Mouse (Mus musculus) intestine, embryonic 16.5 days (tissue): ENCODE measurements at regions not wholly inside any gene's neighbourhood (a gene's known extent, or its start where the extent isn't known, plus 50 kb on each side); places are given as distances from the start of the nearest gene placed in this dataset.

Source experiments
- ATAC-seq: fragments of 200-750 bp; cut with Nextera tagmentation; 2 replicates; pipeline ENCODE4 v1.8.0; 2017; ENCODE audit warnings: moderate TSS enrichment, moderate library complexity
- H3K27ac ChIP-seq: fragments of 300-500 bp; sonication (generic); 2 replicates; pipeline ENCODE4 v1.5.1; 2014; ENCODE audit warnings: mild to moderate bottlenecking, low read length
- H3K27me3 ChIP-seq: fragments of 300-500 bp; sonication (generic); replicated peaks from 2 replicates; pipeline ENCODE4 v1.6.1; 2014; ENCODE audit warnings: low read length, control low read depth, mixed read lengths; ENCODE audit not compliant: control insufficient read depth, insufficient read depth
- H3K36me3 ChIP-seq: fragments of 300-500 bp; sonication (generic); 2 replicates; pipeline ENCODE4 v1.6.1; 2014; ENCODE audit warnings: low read length, control low read depth; ENCODE audit not compliant: control insufficient read depth, insufficient read depth
- H3K4me1 ChIP-seq: fragments of 300-500 bp; sonication (generic); 2 replicates; pipeline ENCODE4 v1.6.1; 2014; ENCODE audit warnings: low read length, control low read depth, mixed read lengths; ENCODE audit not compliant: control insufficient read depth, insufficient read depth
- H3K4me2 ChIP-seq: fragments of 300-500 bp; sonication (generic); 2 replicates; pipeline ENCODE4 v1.6.1; 2014; ENCODE audit warnings: low read depth, low read length, control low read depth
- H3K4me3 ChIP-seq: fragments of 300-500 bp; sonication (generic); 2 replicates; pipeline ENCODE4 v1.5.1; 2014; ENCODE audit warnings: mild to moderate bottlenecking, low read length
- H3K9ac ChIP-seq: fragments of 300-500 bp; sonication (generic); 2 replicates; pipeline ENCODE4 v1.6.1; 2014; ENCODE audit warnings: low read depth, low read length
- H3K9me3 ChIP-seq: fragments of 300-500 bp; sonication (generic); 2 replicates; pipeline ENCODE4 v1.6.1; 2016; ENCODE audit warnings: low read length, control low read depth; ENCODE audit not compliant: control insufficient read depth
- WGBS: fragments of 180-500 bp; shearing (Covaris S2); extraction: QIAGEN DNeasy Blood & Tissue Kit; methylation state at CpG from one replicate; pipeline ENCODE4 v1.1.7; 2014; 5-methylcytosine and 5-hydroxymethylcytosine counted together

GRCm38 (mm10) chr7:78079708-78080107 lies 658.1 kb downstream of the Ntrk3 start:
- H3K36me3 ChIP-seq = no peaks in the 10 kb centered on the region
- no peak for ATAC-seq
- H3K4me2 ChIP-seq = no peak overlapping the region
- no peaks in the 10 kb centered on the region for H3K27me3 ChIP-seq
- H3K4me1 ChIP-seq = no peaks in the 10 kb centered on the region
- H3K4me3 ChIP-seq = no peak overlapping the region
- no peak overlapping the region for H3K27ac ChIP-seq
- WGBS = 44% methylated on average over 1 of the region's 1 CpGs
- H3K9ac ChIP-seq = no peak overlapping the region
- H3K9me3 ChIP-seq = no peaks in the 10 kb centered on the region

- Histone ChIP-seq H3K27me3 (no peaks in the 10 kb centered on the region), H3K4me1 (no peaks in the 10 kb centered on the region), H3K9ac (no peak overlapping the region), H3K4me2 (no peak overlapping the region), H3K36me3 (no peaks in the 10 kb centered on the region), H3K9me3 (no peaks in the 10 kb centered on the region), H3K4me3 (no peak overlapping the region), H3K27ac (no peak overlapping the region)
- 85% methylated on average over 7 of the region's 7 CpGs for WGBS
- no peak for ATAC-seq
Measured at GRCm38 (mm10) chr7:78071131-78071530, 666.7 kb downstream of the Ntrk3 start.

- no peak overlapping the region for H3K27ac ChIP-seq
- WGBS = 66% methylated on average over 1 of the region's 1 CpGs
Measured at GRCm38 (mm10) chr7:78061631-78062030, 676.2 kb downstream of the Ntrk3 start.

GRCm38 (mm10) chr7:78049606-78050005 lies 688.2 kb downstream of the Ntrk3 start:
- Histone ChIP-seq H3K4me3 (no peak overlapping the region), H3K4me2 (no peak overlapping the region), H3K9ac (no peak overlapping the region), H3K36me3 (no peaks in the 10 kb centered on the region), H3K9me3 (no peaks in the 10 kb centered on the region), H3K4me1 (no peaks in the 10 kb centered on the region), H3K27ac (no peak overlapping the region), H3K27me3 (no peaks in the 10 kb centered on the region)
- ATAC-seq = no peak
- WGBS = 60% methylated on average over 3 of the region's 3 CpGs

More at GRCm38 (mm10) chr7:78061631-78062030, 676.2 kb downstream of the Ntrk3 start:
- H3K4me1 ChIP-seq = no peaks in the 10 kb centered on the region
- H3K36me3 ChIP-seq = no peaks in the 10 kb centered on the region
- no peaks in the 10 kb centered on the region for H3K9me3 ChIP-seq
- H3K27me3 ChIP-seq = no peaks in the 10 kb centered on the region
- no peak overlapping the region for H3K4me2 ChIP-seq
- no peak overlapping the region for H3K4me3 ChIP-seq
- ATAC-seq = no peak
- H3K9ac ChIP-seq = no peak overlapping the region

GRCm38 (mm10) chr7:78045456-78045855 lies 692.4 kb downstream of the Ntrk3 start:
- Histone ChIP-seq H3K27ac (no peak overlapping the region), H3K4me2 (no peak overlapping the region), H3K9ac (no peak overlapping the region), H3K36me3 (no peaks in the 10 kb centered on the region), H3K4me1 (no peaks in the 10 kb centered on the region), H3K27me3 (no peaks in the 10 kb centered on the region), H3K4me3 (no peak overlapping the region), H3K9me3 (no peaks in the 10 kb centered on the region)
- ATAC-seq = no peak
- 53% methylated on average over 5 of the region's 5 CpGs for WGBS

- ATAC-seq = no peak
- no peaks in the 10 kb centered on the region for H3K9me3 ChIP-seq
- no peak overlapping the region for H3K4me3 ChIP-seq
- no peaks in the 10 kb centered on the region for H3K27me3 ChIP-seq
- H3K4me2 ChIP-seq = no peak overlapping the region
- no peak overlapping the region for H3K27ac ChIP-seq
- no peak overlapping the region for H3K9ac ChIP-seq
- H3K4me1 ChIP-seq = no peaks in the 10 kb centered on the region
- WGBS = 52% methylated on average over 2 of the region's 2 CpGs
- no peaks in the 10 kb centered on the region for H3K36me3 ChIP-seq
Measured at GRCm38 (mm10) chr7:78031032-78031431, 706.8 kb downstream of the Ntrk3 start.

GRCm38 (mm10) chr7:78026992-78027615 lies 710.7 kb downstream of the Ntrk3 start:
- H3K9ac ChIP-seq = no peak overlapping the region
- no peak overlapping the region for H3K4me3 ChIP-seq
- no peaks in the 10 kb centered on the region for H3K9me3 ChIP-seq
- ATAC-seq = no peak
- 61% methylated on average over 4 of the region's 4 CpGs for WGBS
- no peaks in the 10 kb centered on the region for H3K27me3 ChIP-seq
- H3K4me1 ChIP-seq = no peaks in the 10 kb centered on the region
- H3K4me2 ChIP-seq = no peak overlapping the region
- H3K27ac ChIP-seq = no peak overlapping the region
- H3K36me3 ChIP-seq = no peaks in the 10 kb centered on the region

GRCm38 (mm10) chr7:78023591-78023990 lies 714.2 kb downstream of the Ntrk3 start:
- H3K9me3 ChIP-seq = no peaks in the 10 kb centered on the region
- H3K9ac ChIP-seq = no peak overlapping the region
- no peak for ATAC-seq
- 93% methylated on average over 1 of the region's 1 CpGs for whole genome bisulfite sequencing
- no peaks in the 10 kb centered on the region for H3K27me3 ChIP-seq
- H3K4me1 ChIP-seq = no peaks in the 10 kb centered on the region
- no peaks in the 10 kb centered on the region for H3K36me3 ChIP-seq
- no peak overlapping the region for H3K4me2 ChIP-seq
- H3K27ac ChIP-seq = no peak overlapping the region
- no peak overlapping the region for H3K4me3 ChIP-seq

- no peak for ATAC-seq
- H3K4me2 ChIP-seq = no peak overlapping the region
- H3K4me3 ChIP-seq = no peak overlapping the region
- H3K9me3 ChIP-seq = no peaks in the 10 kb centered on the region
- H3K27me3 ChIP-seq = no peaks in the 10 kb centered on the region
- no peak overlapping the region for H3K9ac ChIP-seq
- H3K36me3 ChIP-seq = no peaks in the 10 kb centered on the region
- WGBS = 70% methylated on average over 3 of the region's 3 CpGs
- H3K4me1 ChIP-seq = no peaks in the 10 kb centered on the region
- H3K27ac ChIP-seq = no peak overlapping the region
Measured at GRCm38 (mm10) chr7:78023075-78023474, 714.7 kb downstream of the Ntrk3 start.

GRCm38 (mm10) chr7:78013631-78014030 lies 724.2 kb downstream of the Ntrk3 start:
- H3K27ac ChIP-seq = no peak overlapping the region
- no peak overlapping the region for H3K9ac ChIP-seq
- WGBS = 54% methylated on average over 6 of the region's 6 CpGs
- H3K27me3 ChIP-seq = no peaks in the 10 kb centered on the region
- no peak overlapping the region for H3K4me2 ChIP-seq
- no peaks in the 10 kb centered on the region for H3K36me3 ChIP-seq
- no peaks in the 10 kb centered on the region for H3K9me3 ChIP-seq
- ATAC-seq = no peak
- no peak overlapping the region for H3K4me3 ChIP-seq
- H3K4me1 ChIP-seq = no peaks in the 10 kb centered on the region
